Mouse (Mus musculus) liver, embryonic 13.5 days (tissue): ENCODE data around the gene Eef1akmt4. TPM values are rescaled to one million over a fixed set of nuclear protein-coding genes. Genes with fewer than 3 reads are reported as not detected.
A peak's percentile ranks its signal among the peaks of the same experiment; 100 is the strongest.
"Not testable (repeated sequence)": the region's sequence is repeated elsewhere in the genome, so short reads cannot be mapped to it uniquely, and the experiment has no call there.

ENCODE experiments used
- ATAC-seq: fragments of 200-750 bp; cut with Nextera tagmentation; 2 replicates; pipeline ENCODE4 v1.8.0; 2017; ENCODE audit warnings: low read depth, mild to moderate bottlenecking, moderate number of reproducible peaks, moderate library complexity
- DNase-seq: peaks from one replicate; pipeline ENCODE4 v3.0.0; 2022
- H3K27ac ChIP-seq: fragments of 300-500 bp; sonication (generic); 2 replicates; pipeline ENCODE4 v1.5.1; 2015; ENCODE audit warnings: moderate library complexity, mild to moderate bottlenecking, inconsistent platforms
- H3K27me3 ChIP-seq: fragments of 300-500 bp; sonication (generic); 2 replicates; pipeline ENCODE4 v1.6.1; 2015; ENCODE audit warnings: mild to moderate bottlenecking, inconsistent platforms
- H3K36me3 ChIP-seq: fragments of 300-500 bp; sonication (generic); 2 replicates; pipeline ENCODE4 v1.6.1; 2015; ENCODE audit warnings: mild to moderate bottlenecking, inconsistent platforms
- H3K4me1 ChIP-seq: fragments of 300-500 bp; sonication (generic); replicated peaks from 2 replicates; pipeline ENCODE4 v1.6.1; 2015; ENCODE audit warnings: inconsistent platforms
- H3K4me2 ChIP-seq: fragments of 300-500 bp; sonication (generic); 2 replicates; pipeline ENCODE4 v1.6.1; 2015; ENCODE audit warnings: inconsistent platforms, mild to moderate bottlenecking, moderate library complexity
- H3K4me3 ChIP-seq: fragments of 300-500 bp; sonication (generic); replicated peaks from 2 replicates; pipeline ENCODE4 v1.5.1; 2015; ENCODE audit warnings: mild to moderate bottlenecking, inconsistent platforms
- H3K9ac ChIP-seq: fragments of 300-500 bp; sonication (generic); 2 replicates; pipeline ENCODE4 v1.6.1; 2015; ENCODE audit warnings: mild to moderate bottlenecking, inconsistent platforms
- H3K9me3 ChIP-seq: fragments of 300-500 bp; sonication (generic); replicated peaks from 2 replicates; pipeline ENCODE4 v1.6.1; 2016; ENCODE audit warnings: inconsistent platforms
- WGBS: fragments of 180-500 bp; shearing (Covaris S2); methylation state at CpG from one replicate; pipeline ENCODE4 v1.1.7; 2015; ENCODE audit not compliant: insufficient replicate concordance; 5-methylcytosine and 5-hydroxymethylcytosine counted together
- polyA plus RNA-seq: library from polyadenylated mRNA; unstranded; fragments of >200 nt; fragmentation: Nextera tagmentation; extraction: Ambion mirVana; gene quantifications from 2 replicates; pipeline ENCODE4 v1.2.1, GENCODE M21; 2015

Gene Eef1akmt4
- polyA plus RNA-seq, 1 experiment from 2014 or later = 23.7 TPM

- Histone ChIP-seq H3K4me1 (peaks cover 5% of the 10 kb centered on the region), H3K9ac (no peak within 1 kb of the TSS), H3K27me3 (peaks cover 54% of the 10 kb centered on the region), H3K4me3 (peak within 1 kb of the TSS; percentile 50), H3K4me2 (peak within 1 kb of the TSS; percentile 68), H3K9me3 (no peaks in the 10 kb centered on the region), H3K36me3 (no peaks in the 10 kb centered on the region), H3K27ac (no peak within 1 kb of the TSS)
- WGBS = 11% methylated on average over 54 of the region's 54 CpGs
- no peak for ATAC-seq
- no peak for DNase-seq
These were observed 18.6 kb downstream of the Eef1akmt4 start, which contains the start of gene Ece2 for GRCm38 (mm10) chr16:20629731-20630634. Gene Ece2 (plus strand): TSS chr16:20629828.

GRCm38 (mm10) chr16:20637410-20637809, 26.0 kb downstream of the Eef1akmt4 start:
- H3K27me3 ChIP-seq = peaks cover 20% of the 10 kb centered on the region
- H3K9me3 ChIP-seq = no peaks in the 10 kb centered on the region
- DNase-seq (no peak), ATAC-seq (no peak)
- H3K4me3 ChIP-seq = no peak overlapping the region
- H3K36me3 ChIP-seq = no peaks in the 10 kb centered on the region
- H3K27ac ChIP-seq = no peak overlapping the region
- WGBS = 61% methylated on average over 8 of the region's 8 CpGs
- no peak overlapping the region for H3K4me2 ChIP-seq
- no peak overlapping the region for H3K9ac ChIP-seq
- H3K4me1 ChIP-seq = no peaks in the 10 kb centered on the region

GRCm38 (mm10) chr16:20638367-20638766, 27.0 kb downstream of the Eef1akmt4 start:
- H3K4me3 ChIP-seq = no peak overlapping the region
- no peak for DNase-seq
- H3K9ac ChIP-seq = no peak overlapping the region
- WGBS = 73% methylated on average over 8 of the region's 8 CpGs
- no peak for ATAC-seq
- peaks cover 25% of the 10 kb centered on the region for H3K27me3 ChIP-seq
- no peak overlapping the region for H3K4me2 ChIP-seq
- no peaks in the 10 kb centered on the region for H3K4me1 ChIP-seq
- H3K36me3 ChIP-seq = no peaks in the 10 kb centered on the region
- no peaks in the 10 kb centered on the region for H3K9me3 ChIP-seq
- no peak overlapping the region for H3K27ac ChIP-seq

GRCm38 (mm10) chr16:20642161-20642560, 30.8 kb downstream of the Eef1akmt4 start:
- WGBS = under 1% methylated on average over 8 of the region's 8 CpGs
- DNase-seq (peak; percentile 28), ATAC-seq (no peak)
- Histone ChIP-seq H3K4me1 (no peaks in the 10 kb centered on the region), H3K36me3 (no peaks in the 10 kb centered on the region), H3K4me2 (no peak overlapping the region), H3K27me3 (peaks cover 49% of the 10 kb centered on the region), H3K9me3 (no peaks in the 10 kb centered on the region), H3K27ac (no peak overlapping the region), H3K4me3 (no peak overlapping the region), H3K9ac (no peak overlapping the region)

GRCm38 (mm10) chr16:20643911-20644310, 32.5 kb downstream of the Eef1akmt4 start:
- H3K4me1 ChIP-seq = no peaks in the 10 kb centered on the region
- no peak for ATAC-seq
- no peak overlapping the region for H3K9ac ChIP-seq
- H3K36me3 ChIP-seq = no peaks in the 10 kb centered on the region
- H3K4me2 ChIP-seq = no peak overlapping the region
- no peak overlapping the region for H3K4me3 ChIP-seq
- no peak overlapping the region for H3K27ac ChIP-seq
- H3K27me3 ChIP-seq = peaks cover 44% of the 10 kb centered on the region
- H3K9me3 ChIP-seq = no peaks in the 10 kb centered on the region
- 70% methylated on average over 7 of the region's 7 CpGs for WGBS
- DNase-seq = no peak

GRCm38 (mm10) chr16:20651076-20651946, 39.9 kb downstream of the Eef1akmt4 start, which contains the start of gene Psmd2:
Gene Psmd2 (plus strand): TSS chr16:20651652.
- WGBS = under 1% methylated on average over 46 of the region's 46 CpGs
- H3K4me1 ChIP-seq = peaks cover 19% of the 10 kb centered on the region

GRCm38 (mm10) chr16:20651947-20652310, 40.5 kb downstream of the Eef1akmt4 start:
- DNase-seq (no peak), ATAC-seq (no peak; the same call in 1 of the 2 replicates)
- WGBS = 7% methylated on average over 12 of the region's 12 CpGs
- H3K9me3 ChIP-seq = no peaks in the 10 kb centered on the region
- H3K4me2 ChIP-seq = peak overlapping the region; percentile 91
- H3K27me3 ChIP-seq = peaks cover 8% of the 10 kb centered on the region; the same call in 1 of the 2 replicates
- H3K9ac ChIP-seq = peak overlapping the region; percentile 93
- H3K27ac ChIP-seq = peak overlapping the region; percentile 73
- H3K4me3 ChIP-seq = peak overlapping the region; percentile 95
- peaks cover 34% of the 10 kb centered on the region for H3K36me3 ChIP-seq
- H3K4me1 ChIP-seq = peaks cover 19% of the 10 kb centered on the region

More at GRCm38 (mm10) chr16:20651076-20651946, 39.9 kb downstream of the Eef1akmt4 start, which contains the start of gene Psmd2:
- Histone ChIP-seq H3K27ac (peak within 1 kb of the TSS; percentile 73), H3K4me3 (peak within 1 kb of the TSS; percentile 95), H3K9me3 (no peaks in the 10 kb centered on the region), H3K9ac (peak within 1 kb of the TSS; percentile 93), H3K27me3 (peaks cover 11% of the 10 kb centered on the region; the same call in 1 of the 2 replicates), H3K36me3 (peaks cover 28% of the 10 kb centered on the region), H3K4me2 (peak within 1 kb of the TSS; percentile 91)
- peak; percentile 95 for ATAC-seq
- peak; percentile 95 for DNase-seq

GRCm38 (mm10) chr16:20653315-20653714, 41.9 kb downstream of the Eef1akmt4 start:
- ATAC-seq = no peak
- H3K36me3 ChIP-seq = peaks cover 48% of the 10 kb centered on the region
- H3K27ac ChIP-seq = no peak overlapping the region
- no peak for DNase-seq
- peak overlapping the region; percentile 93; the same call in 1 of the 2 replicates for H3K9ac ChIP-seq
- peak overlapping the region; percentile 91 for H3K4me2 ChIP-seq
- WGBS = 45% methylated on average over 2 of the region's 2 CpGs
- H3K9me3 ChIP-seq = no peaks in the 10 kb centered on the region
- peak overlapping the region; percentile 95; the same call in 1 of the 2 replicates for H3K4me3 ChIP-seq
- no peaks in the 10 kb centered on the region for H3K27me3 ChIP-seq
- peaks cover 19% of the 10 kb centered on the region for H3K4me1 ChIP-seq

- peaks cover 91% of the 10 kb centered on the region for H3K36me3 ChIP-seq
- no peaks in the 10 kb centered on the region for H3K9me3 ChIP-seq
- 82% methylated on average over 4 of the region's 4 CpGs for WGBS
- no peak overlapping the region for H3K4me3 ChIP-seq
- no peak overlapping the region for H3K27ac ChIP-seq
- no peak overlapping the region for H3K9ac ChIP-seq
- H3K4me2 ChIP-seq = no peak overlapping the region
- H3K4me1 ChIP-seq = peaks cover 8% of the 10 kb centered on the region
- ATAC-seq = no peak
- no peak for DNase-seq
- no peaks in the 10 kb centered on the region for H3K27me3 ChIP-seq
These were observed 46.3 kb downstream of the Eef1akmt4 start for GRCm38 (mm10) chr16:20657661-20658060.

- H3K36me3 ChIP-seq = peaks cover 19% of the 10 kb centered on the region
- WGBS = 73% methylated on average over 6 of the region's 6 CpGs
- not testable (repeated sequence) for H3K9ac ChIP-seq, H3K27ac ChIP-seq, H3K4me1 ChIP-seq, H3K4me3 ChIP-seq, H3K9me3 ChIP-seq, H3K27me3 ChIP-seq, DNase-seq, ATAC-seq, H3K4me2 ChIP-seq
These were observed 56.6 kb downstream of the Eef1akmt4 start, which contains the start of gene Eif4g1 for GRCm38 (mm10) chr16:20668013-20668412. Gene Eif4g1 (plus strand): TSS chr16:20668313.
